Mouse (Mus musculus): ENCODE data around the gene Apoo.
"Not testable (repeated sequence)": the region's sequence is repeated elsewhere in the genome, so short reads cannot be mapped to it uniquely, and the experiment has no call there.

Apoo gene

GRCm38 (mm10) chrX:94366670-94367241 lies at the start of gene Apoo, which contains the start of gene Fam90a1b:
Apoo (plus strand) TSS chrX:94367117.
Fam90a1b (minus strand) TSS chrX:94366777.
- peak; percentile 97 for DNase-seq

- DNase-seq: no peak
These were observed 45.6 kb upstream of the Apoo start for GRCm38 (mm10) chrX:94321036-94321902.

GRCm38 (mm10) chrX:94343638-94344037 lies 23.3 kb upstream of the Apoo start:
- DNase-seq: not testable (repeated sequence)

- peak; percentile 1 for DNase-seq
These were observed 1.5 kb upstream of the Apoo start for GRCm38 (mm10) chrX:94365381-94365925.

GRCm38 (mm10) chrX:94366029-94366428 lies 888 bp upstream of the Apoo start:
- peak; percentile 5 for DNase-seq

- DNase-seq: peak; percentile 32
These were observed 331 bp downstream of the Apoo start for GRCm38 (mm10) chrX:94367248-94367647.

GRCm38 (mm10) chrX:94378734-94379133 lies 11.8 kb downstream of the Apoo start:
- DNase-seq: no peak

GRCm38 (mm10) chrX:94408975-94409374 lies 42.1 kb downstream of the Apoo start:
- DNase-seq: peak; percentile 16

GRCm38 (mm10) chrX:94420210-94420609 lies 53.3 kb downstream of the Apoo start:
- DNase-seq: peak; percentile 0

GRCm38 (mm10) chrX:94431548-94432375 lies 64.8 kb downstream of the Apoo start:
- peak; percentile 12 for DNase-seq

GRCm38 (mm10) chrX:94445427-94445826 lies 78.5 kb downstream of the Apoo start:
- DNase-seq: not testable (repeated sequence)

- DNase-seq: not testable (repeated sequence)
These were observed 79.1 kb downstream of the Apoo start for GRCm38 (mm10) chrX:94446021-94446420.

- not testable (repeated sequence) for DNase-seq
These were observed 83.3 kb downstream of the Apoo start for GRCm38 (mm10) chrX:94450047-94450881.

GRCm38 (mm10) chrX:94459346-94459745 lies 92.4 kb downstream of the Apoo start:
- DNase-seq: peak; percentile 29

- DNase-seq: not testable (repeated sequence)
These were observed 94.6 kb downstream of the Apoo start for GRCm38 (mm10) chrX:94461513-94461912.

- not testable (repeated sequence) for DNase-seq
These were observed 95.9 kb downstream of the Apoo start for GRCm38 (mm10) chrX:94462604-94463429.
